Mouse (Mus musculus): ENCODE results near the gene Fam171a1.

The Fam171a1 gene

DNA sequence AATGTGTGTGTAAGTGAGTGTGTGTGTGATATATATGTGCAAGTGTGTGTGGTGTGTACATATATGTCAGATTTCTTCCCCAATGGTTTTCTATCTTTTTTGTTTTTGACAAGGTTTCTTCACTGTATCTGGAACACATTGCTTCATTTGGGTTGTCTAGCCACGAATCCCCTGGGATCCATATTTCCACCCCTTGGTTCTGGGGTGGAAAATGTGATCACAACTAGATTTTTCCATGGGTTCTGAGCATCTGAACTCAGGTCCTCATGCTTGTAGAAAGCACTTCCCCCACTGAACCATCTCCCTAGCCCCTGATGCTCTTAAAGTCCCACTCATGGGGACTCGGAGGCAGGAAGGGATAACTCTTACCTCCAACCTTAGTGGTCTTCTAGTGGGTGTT lies 159.3 kb downstream of the Fam171a1 start:
- no peak for DNase-seq (ENCODE audit: low spot score)

GRCm38 (mm10) chr2:3276106-3276505 lies 162.1 kb downstream of the Fam171a1 start:
- no peak for DNase-seq (ENCODE audit: low spot score)

All from ovary, postnatal 14 days (tissue).